Mouse (Mus musculus) spleen, adult 12 weeks (tissue): ENCODE results near the gene Rpsa.
"Not testable (repeated sequence)": the region's sequence is repeated elsewhere in the genome, so short reads cannot be mapped to it uniquely, and the experiment has no call there.

Experiments used
- DNase-seq: peaks from one replicate; pipeline ENCODE4 v3.0.0; 2022; ENCODE audit warnings: low spot score

Rpsa gene

GRCm38 (mm10) chr9:120127538-120128251, at the start of gene Rpsa:
Gene Rpsa (plus strand): TSS chr9:120127689.
- DNase-seq: peak; percentile 90

- no peak for DNase-seq
Observed at GRCm38 (mm10) chr9:120078241-120078640, 49.2 kb upstream of the Rpsa start.

GRCm38 (mm10) chr9:120079901-120080300, 47.6 kb upstream of the Rpsa start:
- no peak for DNase-seq

- DNase-seq: no peak
Observed at GRCm38 (mm10) chr9:120080546-120081108, 46.9 kb upstream of the Rpsa start.

- DNase-seq: no peak
Observed at GRCm38 (mm10) chr9:120081247-120081646, 46.2 kb upstream of the Rpsa start.

- DNase-seq: no peak
Observed at GRCm38 (mm10) chr9:120081967-120082366, 45.5 kb upstream of the Rpsa start.

- DNase-seq: no peak
Observed at GRCm38 (mm10) chr9:120082691-120083090, 44.8 kb upstream of the Rpsa start.

- no peak for DNase-seq
Observed at GRCm38 (mm10) chr9:120083158-120083894, 44.2 kb upstream of the Rpsa start.

- DNase-seq: no peak
Observed at GRCm38 (mm10) chr9:120084406-120084805, 43.1 kb upstream of the Rpsa start.

- DNase-seq: no peak
Observed at GRCm38 (mm10) chr9:120089125-120089524, 38.4 kb upstream of the Rpsa start.

- no peak for DNase-seq
Observed at GRCm38 (mm10) chr9:120091086-120091485, 36.4 kb upstream of the Rpsa start.

GRCm38 (mm10) chr9:120091696-120092238, 35.7 kb upstream of the Rpsa start, which contains the start of gene Ccr8:
Gene Ccr8 (plus strand): TSS chr9:120092114.
- no peak for DNase-seq

GRCm38 (mm10) chr9:120093701-120094100, 33.8 kb upstream of the Rpsa start:
- DNase-seq: no peak

GRCm38 (mm10) chr9:120095886-120096285, 31.6 kb upstream of the Rpsa start:
- no peak for DNase-seq

GRCm38 (mm10) chr9:120098682-120099081, 28.8 kb upstream of the Rpsa start:
- no peak for DNase-seq

GRCm38 (mm10) chr9:120099304-120099703, 28.2 kb upstream of the Rpsa start:
- no peak for DNase-seq

GRCm38 (mm10) chr9:120101165-120101564, 26.3 kb upstream of the Rpsa start:
- no peak for DNase-seq

- DNase-seq: not testable (repeated sequence)
Observed at GRCm38 (mm10) chr9:120108953-120109352, 18.5 kb upstream of the Rpsa start.

- DNase-seq: peak; percentile 92
Observed at GRCm38 (mm10) chr9:120110211-120111018, 17.1 kb upstream of the Rpsa start, which contains the start of gene Slc25a38. Gene Slc25a38 (plus strand): TSS chr9:120110374.

GRCm38 (mm10) chr9:120111156-120111945, 16.1 kb upstream of the Rpsa start:
- no peak for DNase-seq

- no peak for DNase-seq
Observed at GRCm38 (mm10) chr9:120112472-120112871, 15.0 kb upstream of the Rpsa start.
